Mouse (Mus musculus) hindlimb bud, embryonic 11.5 days (tissue): Measurements from ENCODE around the gene Lrrc30.

Source experiments
- DNase-seq: peaks from one replicate; pipeline ENCODE4 v3.0.0-alpha.2; 2012; ENCODE audit warnings: low read depth, low spot score; ENCODE audit errors: extremely low spot score

Lrrc30 gene

DNA sequence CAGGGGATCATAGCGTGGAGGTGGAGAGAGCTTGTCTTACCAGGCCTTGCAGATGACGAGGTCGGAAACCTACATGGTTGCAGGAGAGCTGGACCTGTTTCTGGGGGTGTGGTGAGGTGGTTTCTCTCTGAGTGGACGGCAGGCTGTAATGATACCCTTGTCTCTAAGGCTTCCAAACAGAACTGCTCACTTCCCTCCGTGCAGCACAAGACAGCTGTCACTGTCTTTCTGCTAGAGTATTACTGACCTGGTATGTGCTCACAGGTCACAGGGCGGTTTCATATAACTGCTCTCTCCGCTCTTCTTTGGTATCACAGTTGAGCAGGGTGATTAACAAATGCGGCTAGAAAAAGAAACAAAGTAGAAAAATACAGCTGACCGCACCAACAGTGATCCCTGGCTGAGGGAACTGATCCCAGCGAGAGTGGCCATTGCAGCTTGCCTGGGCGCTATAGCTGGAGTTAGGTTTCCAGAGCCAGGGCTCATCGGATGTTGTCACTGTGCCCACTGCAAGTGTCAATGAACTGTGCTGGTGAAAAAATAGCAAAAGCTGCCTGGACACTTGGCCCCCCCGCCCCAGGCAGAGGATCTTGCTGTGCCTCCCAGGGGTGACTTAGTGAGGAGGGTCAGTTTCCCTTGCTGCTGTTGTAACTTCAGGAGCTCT lies at the start of gene Lrrc30:
Lrrc30 (minus strand) TSS at position 48 of the 664 bp plus-strand sequence.
- DNase-seq = no peak

DNA sequence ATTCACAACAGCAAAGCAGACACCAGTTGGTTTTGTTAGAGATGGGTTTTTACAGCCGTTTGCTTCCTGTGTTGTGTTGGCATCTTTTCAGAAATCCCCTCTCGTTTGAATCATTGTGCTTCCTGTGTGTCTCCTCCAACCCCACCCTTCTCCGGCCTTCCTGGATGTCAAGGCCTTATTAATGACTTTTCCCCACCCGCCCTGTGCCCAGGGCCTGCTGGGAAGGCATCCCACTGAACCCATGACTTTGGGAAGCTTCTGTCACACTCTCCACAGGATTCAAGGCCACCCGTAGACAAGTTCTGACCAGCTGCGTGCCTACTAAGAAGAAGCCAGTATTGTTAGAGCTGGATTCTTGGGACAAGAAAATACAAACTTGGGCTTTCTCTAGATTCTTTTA lies 48.6 kb upstream of the Lrrc30 start:
- no peak for DNase-seq

DNA sequence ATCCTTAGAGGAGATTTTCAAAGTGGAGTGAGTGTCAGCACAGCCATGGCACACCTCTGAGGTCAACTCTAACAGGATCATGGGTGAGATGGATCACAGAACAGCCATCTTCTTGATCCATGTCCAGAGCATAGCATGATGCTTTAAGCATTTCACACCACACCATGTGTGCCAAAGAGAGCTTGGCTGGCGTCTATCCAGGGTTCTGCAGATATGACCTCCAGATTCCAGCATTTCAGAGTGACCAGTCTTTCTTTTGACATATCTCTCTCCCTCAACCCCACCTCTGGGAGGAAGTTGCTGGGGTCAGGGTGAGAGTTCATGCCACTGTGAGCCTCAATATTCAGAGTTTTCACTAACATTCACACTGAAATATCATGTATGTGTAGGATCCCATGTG lies 46.1 kb upstream of the Lrrc30 start:
- no peak for DNase-seq

DNA sequence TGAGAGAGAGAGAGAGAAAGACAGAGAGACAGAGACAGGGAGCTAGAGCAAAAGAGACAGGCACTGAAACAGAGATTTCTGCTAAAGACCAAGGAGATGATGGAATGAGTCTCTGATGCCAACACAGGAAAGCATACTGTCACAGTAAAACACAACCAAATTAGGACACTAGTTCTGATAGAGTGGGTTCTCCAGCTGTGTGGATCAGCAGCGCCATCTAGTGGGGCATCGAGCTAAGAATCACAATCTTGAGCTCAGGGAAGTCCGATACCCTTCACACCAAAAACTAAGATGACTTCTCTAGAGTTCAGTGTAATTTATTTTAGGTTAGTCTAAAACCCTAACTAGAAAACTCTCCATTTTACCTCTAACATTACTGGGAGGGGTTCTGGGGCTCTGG lies 35.5 kb upstream of the Lrrc30 start:
- DNase-seq = peak; percentile 47

DNA sequence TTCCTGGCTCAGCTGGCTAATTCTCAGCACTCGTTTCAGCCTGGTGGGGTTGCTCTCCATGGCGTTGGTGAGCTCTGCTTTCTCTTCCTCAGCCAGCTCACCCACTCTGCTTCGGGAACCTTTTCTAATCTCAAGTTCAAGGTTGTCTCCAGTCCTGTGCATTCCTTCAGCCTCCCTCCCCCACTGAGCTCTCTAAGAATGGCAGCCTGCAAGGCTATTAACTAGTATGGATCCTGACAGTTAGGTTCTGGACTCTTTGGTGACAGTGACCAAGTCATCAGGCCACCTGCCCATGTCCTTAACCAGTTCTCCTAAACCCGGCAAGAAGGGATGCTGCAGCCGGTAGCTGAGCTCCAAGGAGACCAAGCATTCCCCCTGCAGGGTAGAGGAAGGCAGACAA lies 34.5 kb upstream of the Lrrc30 start:
- no peak for DNase-seq

DNA sequence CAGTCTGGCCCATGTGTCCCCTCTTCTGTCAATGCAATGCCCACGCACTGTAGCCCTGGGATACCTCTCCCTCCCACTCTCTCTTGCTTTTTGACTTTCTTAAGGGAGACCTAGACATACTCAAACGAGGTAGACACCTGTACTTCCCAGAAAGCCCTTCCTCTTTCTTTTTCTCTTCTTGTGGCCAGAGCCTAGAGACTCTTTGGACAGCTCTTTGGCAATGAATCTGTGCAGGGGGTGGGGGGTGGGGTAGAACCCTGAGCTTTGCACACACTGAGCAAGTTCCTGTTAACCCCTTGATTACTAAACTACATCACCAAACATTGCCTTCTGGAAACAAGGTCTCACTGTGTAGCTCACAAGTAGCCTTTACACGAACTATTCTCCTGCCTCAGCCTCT lies 31.8 kb upstream of the Lrrc30 start:
- DNase-seq = no peak

DNA sequence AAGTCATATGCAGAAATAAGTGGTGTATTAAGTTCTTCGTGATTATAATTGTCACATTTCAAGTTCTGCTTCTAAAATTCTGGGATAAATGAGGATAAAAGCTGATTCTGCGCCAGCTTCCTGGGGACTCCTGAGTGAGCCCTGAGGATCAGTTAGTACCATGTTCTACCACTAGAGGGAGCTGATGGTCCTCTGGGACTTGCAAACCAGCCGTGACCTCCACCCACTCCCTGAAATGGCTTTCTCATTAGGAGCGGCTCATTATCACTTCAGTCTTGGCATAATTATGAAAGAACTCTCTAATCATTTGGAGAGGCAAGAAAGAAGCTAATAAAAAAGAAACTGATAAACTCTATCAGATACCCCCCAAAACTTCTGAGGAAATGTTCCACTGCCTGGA lies 19.0 kb upstream of the Lrrc30 start:
- peak; percentile 71 for DNase-seq

DNA sequence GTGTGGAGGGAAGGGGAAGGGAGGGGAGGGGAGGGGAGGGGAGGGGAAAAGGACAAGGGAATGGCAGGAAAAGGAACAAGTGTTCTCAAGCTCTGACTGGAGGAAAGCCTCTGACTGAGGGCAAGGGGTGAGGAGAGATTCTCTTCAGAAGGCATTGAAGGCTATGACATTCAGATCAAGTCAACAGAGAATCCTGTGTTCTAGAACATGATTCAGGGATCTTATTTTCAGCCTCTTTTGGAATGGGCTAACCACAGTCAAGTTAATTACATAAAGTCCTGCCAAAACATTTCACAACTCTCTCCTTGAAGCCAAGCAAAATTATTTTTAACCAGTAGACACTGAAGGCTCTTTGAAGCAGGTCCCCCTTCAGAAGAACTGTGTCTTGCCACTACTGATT lies 9.1 kb upstream of the Lrrc30 start:
- no peak for DNase-seq

DNA sequence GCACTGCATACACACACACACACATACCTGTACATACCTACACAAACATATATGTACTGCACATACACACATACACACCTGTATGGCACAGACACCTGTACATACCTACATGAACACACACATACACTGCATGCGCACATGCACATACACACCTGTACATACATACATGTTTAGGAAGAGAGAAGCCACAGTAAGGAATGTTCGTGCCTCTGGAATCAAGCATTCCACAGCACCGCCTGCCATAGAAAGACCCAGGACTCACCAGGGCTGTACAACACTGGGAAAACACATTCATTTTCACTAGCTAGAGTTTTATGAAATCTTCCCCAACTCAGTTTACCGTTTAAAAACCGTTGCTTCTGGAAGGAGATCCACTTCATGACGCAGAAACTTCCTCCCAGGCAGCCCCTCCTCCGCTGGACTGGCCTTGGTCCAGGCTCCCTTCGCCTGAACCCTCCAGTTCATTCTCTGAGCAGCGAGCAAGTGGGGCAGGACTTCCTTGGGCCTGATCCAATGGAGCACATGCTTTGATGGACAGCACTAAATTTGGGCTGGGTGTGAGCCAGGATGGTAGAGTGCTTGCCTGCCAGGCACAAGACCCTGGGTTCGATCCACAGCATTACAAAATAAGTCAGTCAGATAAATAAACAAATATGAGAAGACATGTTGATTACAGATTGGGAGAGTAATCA lies 5.7 kb upstream of the Lrrc30 start:
- DNase-seq = no peak

DNA sequence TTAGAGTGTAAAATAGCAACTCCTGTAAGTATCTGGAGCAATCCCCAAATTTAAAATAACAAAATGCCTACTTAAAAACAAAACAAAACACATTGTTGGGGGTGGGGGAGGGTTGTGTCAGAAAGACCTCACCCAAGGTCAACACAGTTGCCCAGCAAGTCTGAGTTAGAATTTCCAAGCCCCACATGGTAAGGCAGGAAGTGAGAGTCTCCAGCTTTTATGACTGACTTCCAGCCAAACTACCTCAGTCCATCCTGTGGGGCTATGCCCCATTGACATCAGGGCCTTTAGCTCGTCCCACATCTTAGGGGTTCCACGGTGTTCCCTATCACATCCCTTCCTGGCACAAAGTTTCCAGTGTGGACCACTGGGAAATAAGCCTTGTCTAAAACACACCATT lies 4.4 kb upstream of the Lrrc30 start:
- no peak for DNase-seq

DNA sequence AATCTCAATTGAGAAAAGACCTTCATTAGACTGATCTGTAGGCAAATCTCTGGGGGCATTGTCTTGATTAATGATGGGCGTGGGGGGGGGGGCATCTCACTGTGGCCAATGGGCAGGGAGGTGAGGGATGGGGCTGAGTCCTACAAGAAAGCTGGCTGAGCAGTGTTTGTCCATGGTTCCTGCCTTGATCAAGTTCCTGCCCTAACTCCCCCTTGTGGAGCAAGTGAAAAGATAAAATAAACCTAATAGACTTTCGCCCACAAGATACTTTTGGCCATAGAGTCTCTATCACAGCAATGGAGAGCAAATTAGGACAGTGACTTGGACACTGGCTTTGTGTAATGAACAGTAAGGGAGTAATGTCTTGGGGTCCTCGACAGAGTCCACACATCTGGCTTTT lies 3.8 kb upstream of the Lrrc30 start:
- no peak for DNase-seq

DNA sequence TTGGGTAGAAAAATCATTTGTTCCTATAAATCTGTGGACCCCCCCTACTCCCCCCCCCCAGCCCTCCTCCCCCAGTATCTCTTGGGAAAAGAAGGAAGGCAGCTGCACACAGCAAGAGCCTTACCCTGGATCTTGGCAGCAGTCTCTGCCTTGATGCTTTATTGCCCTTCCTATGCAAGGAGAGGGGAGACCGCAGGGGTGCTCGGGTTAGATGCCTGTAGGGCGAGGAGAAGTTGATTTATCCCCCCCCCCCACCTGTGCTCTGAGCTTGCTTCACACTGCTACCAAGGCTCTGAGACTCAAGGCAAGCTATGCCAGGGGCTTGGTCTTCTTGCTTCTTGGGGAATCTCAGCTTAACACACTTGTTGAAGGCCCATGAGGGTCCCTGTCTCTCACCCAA lies 2.8 kb downstream of the Lrrc30 start:
- no peak for DNase-seq

DNA sequence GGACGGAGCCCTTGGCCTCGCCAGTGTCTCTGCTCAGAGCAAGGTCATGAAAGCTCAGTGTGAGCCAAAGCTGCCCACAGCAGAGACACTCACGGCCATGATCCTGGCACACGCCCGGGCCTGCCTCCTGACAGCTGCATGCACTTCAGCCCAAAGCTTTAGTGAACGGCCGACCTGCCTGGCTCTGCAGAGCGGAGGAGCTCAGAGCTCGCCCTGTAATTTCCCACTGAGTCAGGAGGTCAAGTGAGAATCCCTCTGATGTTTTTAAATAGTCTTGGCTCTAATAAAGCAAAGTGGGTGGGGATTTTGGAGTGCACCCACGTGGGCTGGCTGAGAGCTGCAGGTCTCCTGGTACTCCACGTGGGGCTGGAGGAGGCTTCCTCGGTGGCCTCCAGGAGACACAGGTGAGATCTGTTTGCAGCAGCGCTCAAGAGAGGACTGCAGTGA lies 3.3 kb downstream of the Lrrc30 start:
- DNase-seq = peak; percentile 18

DNA sequence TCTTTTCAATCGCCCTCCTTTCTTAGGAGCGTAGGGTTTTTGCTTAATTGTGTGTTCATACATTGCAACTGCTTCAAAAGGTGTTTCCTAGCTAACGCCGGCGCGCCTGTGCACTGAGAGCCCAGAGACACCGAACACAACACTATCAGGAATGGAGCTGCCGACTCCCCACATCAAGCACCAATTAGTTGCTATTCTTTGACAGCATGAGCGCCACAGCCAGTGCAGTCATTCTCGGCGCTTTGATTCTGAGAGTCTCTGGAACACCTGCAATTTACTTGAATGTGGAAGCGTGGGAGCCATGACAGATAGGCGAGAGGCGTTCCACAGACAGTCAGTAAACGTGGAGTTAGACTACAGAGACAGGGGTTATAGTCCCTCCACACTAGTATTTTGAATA lies 4.0 kb downstream of the Lrrc30 start:
- no peak for DNase-seq

DNA sequence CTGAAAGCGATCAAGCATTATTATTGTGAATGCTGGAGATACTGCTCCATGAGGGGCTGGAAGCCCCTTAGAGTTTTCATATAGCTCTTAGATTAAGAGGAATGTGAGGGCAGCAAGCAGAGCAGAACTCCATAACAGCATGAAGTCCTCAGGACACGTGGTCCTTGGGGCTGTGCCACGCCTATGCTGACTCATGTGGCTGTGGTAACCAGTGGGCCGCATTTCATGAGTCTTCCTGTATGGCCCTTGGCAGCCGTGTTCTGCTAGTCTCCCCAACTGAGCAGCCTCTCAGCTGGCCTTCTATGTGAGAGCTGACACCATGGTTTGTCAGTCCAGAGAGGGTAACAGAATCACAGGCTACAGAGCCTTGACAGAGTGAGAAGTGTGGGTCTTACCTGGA lies 7.1 kb downstream of the Lrrc30 start:
- no peak for DNase-seq

DNA sequence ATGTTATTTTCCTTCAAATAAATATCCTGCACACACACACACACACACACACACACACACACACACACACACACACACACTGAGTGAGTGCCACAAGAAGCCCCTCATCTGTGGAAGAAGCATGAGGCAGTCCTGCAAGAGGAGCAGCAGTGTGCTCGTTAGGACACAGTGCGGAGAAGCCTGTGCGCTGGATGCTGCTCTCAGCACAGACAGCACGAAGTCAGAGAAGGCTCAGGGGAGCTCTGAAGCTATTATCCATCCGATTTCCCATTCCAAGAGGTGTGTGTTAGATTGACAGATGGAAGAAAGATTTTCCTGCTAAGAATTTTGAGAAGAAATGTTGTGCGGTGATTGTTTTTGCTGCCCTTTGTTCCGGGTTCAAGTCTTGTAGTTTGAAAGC lies 13.5 kb downstream of the Lrrc30 start:
- no peak for DNase-seq

DNA sequence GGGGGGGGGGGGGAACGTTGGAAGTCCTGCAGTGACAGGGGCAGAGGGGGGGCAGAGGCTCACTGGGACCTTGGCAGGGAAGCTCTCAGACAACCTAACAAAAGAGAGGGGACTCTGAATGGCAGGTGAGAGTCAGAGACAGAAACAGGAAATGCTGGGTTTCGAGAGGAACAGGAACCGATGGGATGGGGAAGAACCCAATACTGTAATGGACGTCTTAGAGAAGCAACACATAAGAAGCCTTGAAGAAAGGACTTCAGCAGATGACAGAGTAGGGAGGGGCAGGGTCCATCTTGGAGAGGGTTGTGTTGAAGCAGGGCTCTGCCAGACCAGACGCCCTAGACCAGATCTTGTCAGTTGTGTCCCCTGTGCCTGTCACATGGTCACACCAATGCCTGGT lies 18.1 kb downstream of the Lrrc30 start:
- no peak for DNase-seq

DNA sequence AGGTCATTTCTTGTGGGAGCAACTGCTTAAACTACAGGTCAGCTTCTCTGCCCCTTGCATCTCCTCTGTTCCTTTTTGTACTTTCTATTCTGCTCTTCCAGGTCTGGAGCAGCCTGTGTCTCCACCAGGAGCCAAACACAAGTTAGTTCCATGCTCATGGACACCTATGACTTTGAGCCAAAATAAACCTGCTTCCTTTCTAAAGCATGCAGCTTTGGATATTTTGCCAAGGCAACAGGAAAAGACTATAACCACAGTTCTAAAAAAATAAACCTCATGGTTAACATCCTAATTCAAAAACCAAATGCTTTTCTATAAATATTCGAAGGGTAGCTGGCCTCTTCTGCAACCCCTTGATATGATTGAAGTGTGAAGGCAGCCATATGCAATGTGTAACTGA lies 19.9 kb downstream of the Lrrc30 start:
- DNase-seq = no peak

DNA sequence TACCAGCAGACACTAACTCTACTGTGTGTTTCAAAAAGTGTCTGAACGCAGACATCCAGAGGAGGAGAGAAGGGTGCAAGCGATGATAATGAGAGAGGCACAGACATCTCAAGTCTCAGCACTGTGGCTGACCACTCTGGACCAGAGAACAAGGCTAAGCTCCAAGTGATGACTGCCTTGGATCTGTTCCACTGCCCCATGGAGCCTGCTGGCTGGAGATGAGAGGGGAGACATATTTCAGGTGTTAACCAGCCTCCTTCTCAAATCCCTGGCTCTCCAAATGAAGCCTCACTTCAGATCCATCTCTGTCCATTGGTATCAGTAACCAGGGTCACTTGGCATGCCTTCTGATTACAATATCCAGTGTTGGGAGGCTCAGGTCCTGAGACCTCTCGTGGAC lies 20.4 kb downstream of the Lrrc30 start:
- DNase-seq = no peak

DNA sequence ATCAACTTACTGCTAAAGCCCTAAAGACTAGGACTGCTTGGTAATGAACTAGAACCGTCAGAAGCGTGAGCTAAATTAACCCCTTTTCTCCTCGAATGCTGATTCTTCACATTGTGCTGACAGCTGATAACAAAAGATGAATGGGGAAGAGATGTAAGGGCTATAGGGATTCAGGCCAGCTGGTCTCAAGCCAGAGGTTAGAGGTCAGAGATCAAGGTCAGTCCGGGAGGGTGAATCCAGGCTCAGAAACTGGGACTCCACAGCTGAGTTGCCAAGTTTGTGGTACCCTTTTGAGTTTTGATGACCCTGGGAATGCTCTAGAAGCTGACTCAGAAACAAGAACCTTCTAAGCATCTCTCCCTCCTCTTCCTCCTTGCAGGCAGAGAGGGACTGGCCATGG lies 28.1 kb downstream of the Lrrc30 start:
- DNase-seq = no peak

DNA sequence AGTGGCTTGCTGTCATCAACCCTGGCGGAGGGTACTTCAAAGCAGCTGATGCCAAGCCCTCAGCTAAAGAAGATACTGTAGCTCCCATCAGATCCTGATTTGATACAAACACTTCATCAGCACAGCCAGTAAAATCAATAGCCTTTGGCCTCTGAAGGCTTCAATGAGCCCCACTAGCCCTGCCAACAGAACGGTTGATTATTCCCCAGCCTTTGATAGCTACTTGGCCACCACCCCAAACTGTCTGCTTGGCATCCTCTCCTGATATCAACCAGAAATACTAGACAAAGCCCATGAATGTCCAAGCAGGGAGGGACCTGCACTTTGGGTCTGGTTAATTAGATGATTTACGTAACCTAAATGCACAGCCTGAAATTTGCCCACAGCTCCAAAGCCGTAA lies 30.0 kb downstream of the Lrrc30 start:
- DNase-seq = no peak

DNA sequence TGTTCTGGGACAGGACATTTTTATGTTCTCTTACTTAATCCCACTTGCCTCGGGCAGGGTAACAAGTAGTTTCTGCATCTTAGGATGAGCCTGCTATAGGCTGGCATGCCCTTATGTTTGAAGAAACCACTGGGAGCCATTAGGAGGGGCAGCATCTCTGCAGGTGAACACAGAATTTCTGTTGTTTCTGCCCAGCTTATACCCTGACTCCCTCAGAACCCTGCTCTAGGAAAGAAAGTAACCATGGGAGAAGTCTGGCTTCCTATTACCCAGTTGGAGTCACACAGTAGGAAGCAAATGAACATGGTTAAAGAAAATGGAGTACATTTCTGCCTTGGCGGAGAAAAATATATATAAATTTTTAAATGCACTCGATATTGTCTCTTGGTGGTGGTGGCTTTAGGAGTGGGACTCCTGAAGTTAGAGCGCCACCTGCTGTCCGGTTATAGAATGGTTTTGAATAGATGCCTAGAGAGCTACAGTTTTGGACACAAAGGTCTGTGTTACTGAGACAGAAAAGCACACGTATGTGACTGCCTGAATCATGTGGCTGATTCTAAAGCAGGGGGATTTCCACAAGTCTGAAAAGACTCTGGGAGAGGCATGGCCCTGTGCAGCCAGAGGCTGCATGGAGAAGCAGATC lies 47.5 kb downstream of the Lrrc30 start:
- DNase-seq = peak; percentile 64
